Mouse (Mus musculus) MEL (cell line): ENCODE measurements around the gene Vstm5. TPM values are rescaled to one million over a fixed set of nuclear protein-coding genes. Genes with fewer than 3 reads are reported as not detected.
A peak's percentile ranks its signal among the peaks of the same experiment; 100 is the strongest.

ENCODE experiments used
- DNase-seq: peaks from one replicate; pipeline ENCODE4 v3.0.0; 2011; ENCODE audit warnings: low read depth, low spot score
- H3K27ac ChIP-seq: 2 replicates; pipeline ENCODE4 v1.5.1; 2012; ENCODE audit warnings: low read depth, mild to moderate bottlenecking, control low read depth, low read length, moderate library complexity; ENCODE audit not compliant: control insufficient read depth
- H3K27me3 ChIP-seq, 2 experiments: fragments of 150-350 bp in 1 of 2; sonication (generic) in 1 of 2; 2 replicates each; pipeline ENCODE4 v1.6.1; 2012; ENCODE audit warnings: low read length in 2 of 2, mild to moderate bottlenecking in 2 of 2, improper control_type of control experiment in 1 of 2, moderate library complexity in 1 of 2; ENCODE audit not compliant: insufficient read depth in 2 of 2, control insufficient read depth in 1 of 2
- H3K36me3 ChIP-seq, 2 experiments: 2 replicates each; pipeline ENCODE4 v1.6.1; 2012 to 2014; ENCODE audit warnings: low read length in 2 of 2, improper control_type of control experiment in 1 of 2, inconsistent platforms in 1 of 2, mild to moderate bottlenecking in 1 of 2; ENCODE audit not compliant: insufficient read depth in 2 of 2, control insufficient read depth in 1 of 2
- H3K4me1 ChIP-seq, 2 experiments: fragments of 150-350 bp in 1 of 2; sonication (generic) in 1 of 2; 2 replicates each; pipeline ENCODE4 v1.6.1; 2012; ENCODE audit warnings: low read length in 2 of 2, improper control_type of control experiment in 1 of 2, mild to moderate bottlenecking in 1 of 2; ENCODE audit not compliant: insufficient read depth in 2 of 2, control insufficient read depth in 1 of 2
- H3K4me3 ChIP-seq, 2 experiments: fragments of 150-350 bp in 1 of 2; sonication (generic) in 1 of 2; 2 replicates each; pipeline ENCODE4 v1.5.1; 2012; ENCODE audit warnings: low read depth in 2 of 2, low read length in 2 of 2, mild to moderate bottlenecking in 2 of 2, moderate library complexity in 2 of 2, control low read depth in 1 of 2, improper control_type of control experiment in 1 of 2; ENCODE audit not compliant: control insufficient read depth in 1 of 2, insufficient read depth in 1 of 2
- H3K79me2 ChIP-seq: 2 replicates; pipeline ENCODE4 v1.6.1; 2012; ENCODE audit warnings: mild to moderate bottlenecking, low read length, moderate library complexity; ENCODE audit not compliant: control insufficient read depth, poor library complexity, insufficient read depth
- H3K9ac ChIP-seq: 2 replicates; pipeline ENCODE4 v1.6.1; 2012; ENCODE audit warnings: low read depth, mild to moderate bottlenecking, control low read depth, low read length, moderate library complexity; ENCODE audit not compliant: control insufficient read depth, poor library complexity, severe bottlenecking
- H3K9me3 ChIP-seq: fragments of 150-350 bp; sonication (generic); replicated peaks from 2 replicates; pipeline ENCODE4 v1.6.1; 2012; ENCODE audit warnings: mild to moderate bottlenecking, low read length, improper control_type of control experiment, moderate library complexity; ENCODE audit not compliant: insufficient read depth
- KAT2A ChIP-seq: conservative IDR thresholded peaks from 2 replicates; pipeline ENCODE4 v1.6.1; 2012; ENCODE audit warnings: low read depth, low read length, improper control_type of control experiment, inconsistent platforms
- MYB ChIP-seq: IDR thresholded peaks from 2 replicates; pipeline ENCODE4 v1.6.1; 2011; ENCODE audit warnings: mild to moderate bottlenecking, low read depth, low read length, improper control_type of control experiment
- POLR2A ChIP-seq, 2 experiments: IDR thresholded peaks; 2 replicates each; pipeline ENCODE4 v1.6.1; 2011 to 2012; ENCODE audit warnings: low read length in 2 of 2, mild to moderate bottlenecking in 2 of 2, control low read depth in 1 of 2, improper control_type of control experiment in 1 of 2, low read depth in 1 of 2, moderate library complexity in 1 of 2; ENCODE audit not compliant: control insufficient read depth in 1 of 2, insufficient read depth in 1 of 2, poor library complexity in 1 of 2
- USF2 ChIP-seq, 2 experiments: IDR thresholded peaks; 2 replicates each; pipeline ENCODE4 v1.6.1; 2011 to 2012; ENCODE audit warnings: improper control_type of control experiment in 2 of 2, low read length in 2 of 2, borderline replicate concordance in 1 of 2, inconsistent platforms in 1 of 2, low read depth in 1 of 2, mild to moderate bottlenecking in 1 of 2; ENCODE audit not compliant: insufficient read depth in 1 of 2
- polyA plus RNA-seq, 2 experiments: library from polyadenylated mRNA; stranded (reverse) in 1 of 2; unstranded in 1 of 2; fragments of >175 nt in 1 of 2; fragments of >200 nt in 1 of 2; gene quantifications; 2 replicates each; pipeline versions ENCODE4 v1.2.1 to v1.2.4; 2012; ENCODE audit warnings: low replicate concordance in 2 of 2, low read depth in 1 of 2; ENCODE audit not compliant: insufficient read length in 2 of 2, insufficient read depth in 1 of 2, missing spikeins in 1 of 2
- total RNA-seq: library from RNA; depleted of rRNA; stranded (reverse); fragments of 300-350 nt; gene quantifications from 2 replicates; pipeline ENCODE4 v1.2.3, GENCODE M21; 2012; rRNA removed

The Vstm5 gene
- total and polyA plus RNA-seq, 3 experiments = 23.5 to 27.0 TPM; not detected in 1

DNA sequence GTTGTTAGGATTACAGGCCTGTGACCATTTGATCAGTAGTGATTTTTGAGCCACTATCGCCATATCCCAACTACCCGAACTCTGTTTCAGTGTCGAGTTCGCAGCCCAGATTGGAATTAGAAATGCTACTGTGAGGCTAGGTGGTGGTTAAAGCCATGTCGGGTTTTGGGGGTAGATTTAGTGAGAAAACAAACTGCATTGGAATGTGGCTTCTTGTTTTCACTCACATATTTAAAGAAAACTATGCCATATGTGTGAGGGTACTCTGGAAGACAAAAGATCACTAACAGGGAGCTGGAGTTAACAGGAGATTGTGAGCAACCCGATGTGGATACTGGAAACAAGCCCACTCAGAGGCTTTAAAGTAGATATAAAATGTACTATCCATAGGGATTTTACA, 68.4 kb downstream of the Vstm5 start:
- Histone ChIP-seq H3K9ac (peak overlapping the region; percentile 90), H3K36me3 (peaks cover 47 to 68% of the 10 kb centered on the region in 2 experiments)
- 0 out of 4 replicates have a peak, but pooled peaks of 1 of the 2 experiments have one; percentile 44 for TF ChIP-seq POLR2A (IDR thresholded peaks at IDR 0.05; ENCODE audit: control insufficient read depth in 1 of 2, insufficient read depth in 1 of 2, low read depth in 1 of 2, low read length in 2 of 2, poor library complexity in 1 of 2)
- TF ChIP-seq KAT2A = no peak
- TF ChIP-seq, all 39 proteins: peak for 1
- Histone ChIP-seq H3K9me3 (no peaks in the 10 kb centered on the region), H3K27me3 (no peaks in the 10 kb centered on the region), H3K4me1 (peaks cover 24 to 37% of the 10 kb centered on the region in 2 experiments), H3K4me3 (peak overlapping the region; percentile 60 to 73), H3K27ac (peak overlapping the region; percentile 89), H3K79me2 (peaks cover 57% of the 10 kb centered on the region)
- peak; percentile 66 for DNase-seq

GRCm38 (mm10) chr9:15308254-15308653, 69.4 kb downstream of the Vstm5 start:
- no peaks in the 10 kb centered on the region for H3K9me3 ChIP-seq
- H3K9ac ChIP-seq = peak overlapping the region; percentile 90
- peaks cover 56 to 73% of the 10 kb centered on the region in 2 experiments for H3K36me3 ChIP-seq
- peaks cover 21 to 37% of the 10 kb centered on the region in 2 experiments for H3K4me1 ChIP-seq
- peak overlapping the region; percentile 39 for H3K27ac ChIP-seq
- H3K4me3 ChIP-seq = peak overlapping the region; percentile 55 to 60
- H3K79me2 ChIP-seq = peaks cover 59% of the 10 kb centered on the region
- no peak for TF ChIP-seq USF2 (IDR thresholded peaks at IDR 0.05; ENCODE audit: borderline replicate concordance in 1 of 2, insufficient read depth in 1 of 2, low read depth in 1 of 2, low read length in 2 of 2)
- TF ChIP-seq MYB = no peak
- H3K27me3 ChIP-seq = no peaks in the 10 kb centered on the region
- DNase-seq = peak; percentile 70

Other genes with a start within 250 kb of the Vstm5 start
- gene Panx1, start 193.6 kb upstream of the Vstm5 start, total RNA-seq = 10.6 and 12.5 TPM in 2 replicates
- 10 to 100 TPM in 1 of 2 experiments, not detected in 1; 20.3 TPM for gene Panx1, start 193.6 kb upstream of the Vstm5 start, polyA plus RNA-seq
- gene Hephl1, start 126.9 kb upstream of the Vstm5 start, total RNA-seq = not detected in 2 replicates
- not detected for gene Hephl1, start 126.9 kb upstream of the Vstm5 start, polyA plus RNA-seq
- gene Med17, start 40.9 kb downstream of the Vstm5 start, total RNA-seq = 167 and 175 TPM in 2 replicates
- 100 to 1,000 TPM; 185 to 478 TPM for gene Med17, start 40.9 kb downstream of the Vstm5 start, polyA plus RNA-seq
- 688 and 860 TPM in 2 replicates for gene Taf1d, start 67.2 kb downstream of the Vstm5 start, total RNA-seq
- gene Taf1d, start 67.2 kb downstream of the Vstm5 start, polyA plus RNA-seq = 100 to 1,000 TPM; 298 to 548 TPM
- gene 4931406C07Rik, start 67.4 kb downstream of the Vstm5 start, total RNA-seq = 10.4 and 12.8 TPM in 2 replicates
- gene 4931406C07Rik, start 67.4 kb downstream of the Vstm5 start, polyA plus RNA-seq = 10 to 100 TPM; 31.8 to 56.2 TPM
- gene Cep295, start 118.7 kb downstream of the Vstm5 start, total RNA-seq = 53.7 and 57.0 TPM in 2 replicates
- gene Cep295, start 118.7 kb downstream of the Vstm5 start, polyA plus RNA-seq = 1,000 to 10,000 TPM in 1 of 2 experiments, 10 to 100 TPM in 1; 73.3 to 1,483 TPM